Mouse (Mus musculus): ENCODE measurements around the gene Gm15107. TPM values are rescaled to one million over a fixed set of nuclear protein-coding genes. Genes with fewer than 3 reads are reported as not detected.

Gene Gm15107
- polyA plus RNA-seq (2017; shearing (Covaris generic)): not detected

DNA sequence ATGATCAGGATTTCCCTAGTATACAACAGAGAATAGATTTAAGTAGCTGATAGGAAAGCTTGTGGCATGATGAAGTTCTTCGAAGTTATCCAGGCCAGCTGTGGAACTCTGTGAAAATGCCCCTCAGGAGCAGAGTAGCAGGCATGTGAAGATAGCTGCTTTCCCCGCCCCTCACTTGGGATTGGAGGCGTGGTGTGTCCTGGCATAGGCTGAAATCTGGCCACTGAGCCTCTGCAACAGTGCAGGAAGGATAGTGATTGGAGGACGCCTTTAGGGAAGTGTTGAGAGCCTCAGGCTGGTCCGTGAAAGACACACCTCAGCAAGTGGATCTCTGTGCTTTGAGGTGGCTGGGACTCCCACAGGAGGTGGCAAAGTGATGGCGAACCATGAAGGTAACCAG lies at the start of gene Gm15107:
TSS of gene Gm15107 (plus strand) at position 301 of the 400 bp plus-strand sequence.

Other genes starting within 250 kb of the Gm15107 start
- not detected for gene Gm15080, start 187.7 kb upstream of the Gm15107 start, polyA plus RNA-seq (2017; shearing (Covaris generic))

Measured in naive thymus-derived CD4-positive, alpha-beta T cell, adult 5 months (primary cell).